ENCODE assay signal across 10 mouse cellular contexts in genomic region chr3:33043896-33044798, GRCm38 (mm10).
DNase-seq lines count a peak whose midpoint lies in the region; ATAC-seq and TF ChIP-seq lines count a peak whose summit lies in the region.
"Had no signal": no experiment of that assay in that cellular context is flagged by ENCODE, and none has a peak within 500 bp of the region (broad histone marks: within the 10 kb centered on the region; RNA-seq: fewer than 3 reads in every experiment).

No protein-coding gene starts in this region.

- DNase-seq in gastrocnemius, adult 2 months: no peak
- no peak for DNase-seq in gastrocnemius, postnatal 25 days
- DNase-seq in ovary, postnatal 14 days (ENCODE audit: low spot score): peak; percentile 9
- no peak for DNase-seq in ovary, postnatal 36 days (ENCODE audit: low spot score)
- peak; percentile 78 for DNase-seq in forebrain, postnatal 0 days
- peak; percentile 20 for DNase-seq in retina, adult 2 months (ENCODE audit: low read depth, low spot score)
- no peak for DNase-seq in kidney, postnatal 14 days
- DNase-seq: thymus, postnatal 14 days had no signal

- no peaks in the 10 kb centered on the region for H3K36me3 ChIP-seq in forebrain, postnatal 0 days (ENCODE audit: insufficient read depth)

- WGBS in forebrain, postnatal 0 days: 62% methylated on average over 10 of the region's 10 CpGs

- H3K4me1 ChIP-seq in forebrain, postnatal 0 days (ENCODE audit: insufficient read depth): no peaks in the 10 kb centered on the region

- H3K27me3 ChIP-seq in forebrain, postnatal 0 days (ENCODE audit: insufficient read depth, low read length): no peaks in the 10 kb centered on the region

- H3K4me2 ChIP-seq in forebrain, postnatal 0 days (ENCODE audit: low read depth): no peak overlapping the region

- intact Hi-C loops in gastrocnemius, adult 2 months (cut with DNase I): no loop called here

- H3K4me3 ChIP-seq in gastrocnemius, adult 2 months: no peak overlapping the region
- H3K4me3 ChIP-seq in forebrain, postnatal 0 days (ENCODE audit: low read depth, low read length): no peak overlapping the region
- H3K4me3 ChIP-seq: myocyte had no signal

- no peak overlapping the region for H3K9ac ChIP-seq in forebrain, postnatal 0 days

- no peaks in the 10 kb centered on the region for H3K9me3 ChIP-seq in forebrain, postnatal 0 days (ENCODE audit: low read length)

- H3K27ac ChIP-seq in gastrocnemius, adult 2 months: no peak overlapping the region
- H3K27ac ChIP-seq in forebrain, postnatal 0 days (ENCODE audit: low read depth, low read length): no peak overlapping the region

- TF ChIP-seq CTCF in gastrocnemius, adult 2 months (IDR thresholded peaks at IDR 0.05): peak; percentile 31
- TF ChIP-seq CTCF in forebrain, postnatal 0 days (IDR thresholded peaks at IDR 0.05; ENCODE audit: low read depth): peak; percentile 63

- ATAC-seq in forebrain, postnatal 0 days: peak; percentile 60
- ATAC-seq in megakaryocyte-erythroid progenitor cell, adult 5-6 weeks (replicated peaks; ENCODE audit: low FRiP score, low TSS enrichment, poor library complexity, severe bottlenecking): no peak

Comparison
In these comparisons a context has a peak if more than half of its experiments do, and no peak if none do; other contexts are left out.
1. DNase-seq: peak in ovary, postnatal 14 days (single experiment), forebrain, postnatal 0 days (single experiment) and retina, adult 2 months (single experiment); none in gastrocnemius, adult 2 months (single experiment), gastrocnemius, postnatal 25 days (single experiment), ovary, postnatal 36 days (single experiment) and kidney, postnatal 14 days (single experiment).